Mouse (Mus musculus) spleen, adult 2 months (tissue): ENCODE data around the gene Ppm1h.

Experiments
- CTCF ChIP-seq: fragments of 200-500 bp; IDR thresholded peaks from 2 replicates; pipeline ENCODE4 v1.5.1; 2011; ENCODE audit warnings: mild to moderate bottlenecking, inconsistent platforms; ENCODE audit not compliant: insufficient read depth, insufficient read length, insufficient replicate concordance; ENCODE audit errors: extremely low read depth
- POLR2A ChIP-seq: fragments of 200-500 bp; IDR thresholded peaks from 2 replicates; pipeline ENCODE4 v1.6.1; 2011; ENCODE audit warnings: low read depth, low read length, inconsistent platforms

DNA sequence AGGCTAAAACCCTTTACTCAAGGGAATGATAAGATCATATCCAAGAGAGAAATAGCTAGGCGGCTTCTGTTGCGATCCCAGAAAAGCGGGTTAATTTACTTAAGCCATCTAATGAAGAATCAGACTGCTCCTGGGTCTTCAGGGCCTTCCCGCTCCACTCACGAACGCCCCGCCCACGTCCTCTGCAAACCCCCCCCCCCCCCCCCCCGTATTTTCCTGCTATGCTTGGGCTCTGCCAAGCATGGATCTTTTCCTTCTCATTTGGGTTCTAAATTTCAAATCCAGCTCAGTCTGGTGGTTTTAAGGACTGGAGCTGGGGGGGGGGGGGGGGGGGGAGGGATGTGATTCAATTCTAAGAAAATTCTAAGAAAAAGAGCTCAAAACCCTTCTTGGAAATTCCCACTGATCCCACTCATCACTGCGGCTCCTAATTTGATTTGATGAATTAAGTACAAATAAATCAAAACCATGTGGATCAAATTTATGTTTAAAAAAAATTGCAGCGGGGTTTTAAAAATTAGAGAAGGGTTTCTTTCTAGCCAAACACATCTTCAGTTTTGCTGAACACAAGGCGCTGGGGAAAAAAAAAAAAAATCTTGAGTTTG, 233.6 kb downstream of the Ppm1h start:
- no peak for TF ChIP-seq CTCF
- TF ChIP-seq POLR2A, result no peak
